Mouse (Mus musculus): ENCODE results near the gene Phlpp1. TPM values are rescaled to one million over a fixed set of nuclear protein-coding genes. Genes with fewer than 3 reads are reported as not detected.

Gene Phlpp1
- total and polyA plus RNA-seq, 2 experiments from 2014 or later: 3.9 to 15.2 TPM

DNA sequence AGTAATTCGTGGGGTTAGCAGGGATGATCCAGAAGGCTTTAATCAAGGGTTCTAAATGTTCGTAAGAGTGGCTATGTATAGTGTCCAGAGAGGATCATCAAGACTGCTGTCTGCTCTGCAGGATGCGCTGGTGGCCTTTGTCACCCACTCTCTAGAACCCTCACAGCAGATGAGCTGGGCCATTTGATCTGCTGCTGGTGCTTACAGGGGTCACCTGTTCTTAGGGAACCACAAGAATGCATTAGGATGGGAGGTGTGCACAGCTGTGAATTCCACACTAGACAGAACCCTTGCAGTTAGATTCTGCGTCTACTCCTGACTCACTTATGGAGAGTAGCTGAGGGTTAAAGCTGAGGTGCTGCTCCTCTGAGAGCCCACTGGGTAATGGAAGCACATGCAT is 182.4 kb downstream of the Phlpp1 start:
- H3K4me2 ChIP-seq (ENCODE audit: low read depth, low read length): no peak overlapping the region
- no peaks in the 10 kb centered on the region for H3K9me3 ChIP-seq (replicated peaks; ENCODE audit: control insufficient read depth, low read length)
- H3K4me1 ChIP-seq (ENCODE audit: control insufficient read depth, insufficient read depth): no peaks in the 10 kb centered on the region
- H3K36me3 ChIP-seq (replicated peaks; ENCODE audit: control insufficient read depth, insufficient read depth, low read length): peaks cover 12% of the 10 kb centered on the region
- ATAC-seq (ENCODE audit: insufficient read depth, low read depth) (no peak), DNase-seq (ENCODE audit: low spot score) (no peak)
- 80% methylated on average over 4 of the region's 4 CpGs for WGBS
- H3K4me3 ChIP-seq (ENCODE audit: low read depth, low read length): no peak overlapping the region
- no peak overlapping the region for H3K9ac ChIP-seq (replicated peaks; ENCODE audit: low read depth, low read length)
- H3K27ac ChIP-seq (ENCODE audit: low read depth): no peak overlapping the region
- no peak for TF ChIP-seq EP300 (IDR thresholded peaks at IDR 0.05; ENCODE audit: low read depth)
- no peak for TF ChIP-seq CTCF (IDR thresholded peaks at IDR 0.05; ENCODE audit: low read depth)
- no peaks in the 10 kb centered on the region for H3K27me3 ChIP-seq (ENCODE audit: control insufficient read depth, insufficient read depth, low read length)

DNA sequence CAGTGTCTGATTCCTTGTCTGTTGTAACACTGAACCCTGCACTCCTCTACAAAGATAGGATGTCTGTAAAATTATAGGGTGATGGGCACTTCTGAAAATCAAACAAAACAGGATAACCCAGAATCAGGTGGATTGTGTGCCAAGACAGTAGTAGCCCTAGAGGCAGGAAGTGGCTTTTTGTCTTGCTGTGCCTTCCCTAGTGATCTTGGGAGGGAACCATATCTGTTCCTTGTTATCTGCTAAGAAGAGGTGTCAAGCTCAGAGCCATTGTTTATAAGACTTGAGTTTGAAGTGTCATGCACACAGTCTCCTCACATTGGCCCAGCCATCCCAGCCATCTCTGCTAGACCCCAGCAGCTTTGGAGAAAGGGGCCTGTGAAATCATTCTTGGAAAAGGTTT is 187.9 kb downstream of the Phlpp1 start:
- peaks cover 9% of the 10 kb centered on the region for H3K36me3 ChIP-seq (replicated peaks; ENCODE audit: control insufficient read depth, insufficient read depth, low read length)
- DNase-seq (ENCODE audit: low spot score): no peak
- no peak overlapping the region for H3K4me2 ChIP-seq (ENCODE audit: low read depth, low read length)
- H3K4me3 ChIP-seq (ENCODE audit: low read depth, low read length): no peak overlapping the region
- TF ChIP-seq CTCF (IDR thresholded peaks at IDR 0.05; ENCODE audit: low read depth) (no peak), EP300 (IDR thresholded peaks at IDR 0.05; ENCODE audit: low read depth) (no peak)
- no peak for ATAC-seq (ENCODE audit: insufficient read depth, low read depth)
- no peaks in the 10 kb centered on the region for H3K27me3 ChIP-seq (ENCODE audit: control insufficient read depth, insufficient read depth, low read length)
- no peaks in the 10 kb centered on the region for H3K4me1 ChIP-seq (ENCODE audit: control insufficient read depth, insufficient read depth)
- no peak overlapping the region for H3K27ac ChIP-seq (ENCODE audit: low read depth)
- no peak overlapping the region for H3K9ac ChIP-seq (replicated peaks; ENCODE audit: low read depth, low read length)
- no peaks in the 10 kb centered on the region for H3K9me3 ChIP-seq (replicated peaks; ENCODE audit: control insufficient read depth, low read length)

DNA sequence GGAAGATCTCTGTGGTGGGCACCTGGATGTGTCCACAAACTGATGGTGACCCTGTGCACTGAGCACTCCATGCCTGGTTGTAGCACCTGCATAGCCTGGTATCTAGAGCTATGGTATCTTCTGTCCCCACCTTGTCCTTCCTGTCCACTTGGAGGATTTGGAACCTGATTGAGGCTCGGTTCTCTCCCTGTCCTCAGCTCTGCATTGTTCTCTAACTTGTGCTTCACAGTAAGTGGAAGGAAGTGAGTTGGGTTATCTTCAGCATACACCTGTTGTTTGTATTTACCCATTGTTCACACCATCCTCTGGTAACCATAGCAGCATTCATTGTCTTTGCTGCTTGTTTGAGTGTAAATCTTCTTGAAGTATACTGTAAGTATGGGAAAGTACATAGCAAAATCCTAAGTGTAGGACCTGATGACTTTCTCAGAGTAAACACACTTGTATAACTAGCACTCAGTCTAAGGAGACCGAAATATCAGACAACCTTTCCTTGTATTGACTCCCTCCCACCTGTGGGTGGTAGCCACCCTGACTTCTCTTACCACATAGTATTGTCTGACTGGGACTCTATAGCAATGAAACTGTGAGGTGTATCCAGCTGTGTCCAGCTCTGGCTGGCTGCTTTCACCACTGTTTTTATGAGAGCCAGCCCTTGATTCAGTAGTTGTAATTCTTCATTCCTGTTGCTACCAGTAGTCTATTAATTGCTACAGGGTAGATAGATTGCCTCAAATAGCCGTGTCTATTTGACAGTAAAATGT is 191.5 kb downstream of the Phlpp1 start:
- ATAC-seq (ENCODE audit: insufficient read depth, low read depth): no peak
- no peak for DNase-seq (ENCODE audit: low spot score)
- Histone ChIP-seq H3K36me3 (replicated peaks; ENCODE audit: control insufficient read depth, insufficient read depth, low read length) (peaks cover 9% of the 10 kb centered on the region), H3K4me3 (ENCODE audit: low read depth, low read length) (no peak overlapping the region), H3K4me1 (ENCODE audit: control insufficient read depth, insufficient read depth) (no peaks in the 10 kb centered on the region), H3K9me3 (replicated peaks; ENCODE audit: control insufficient read depth, low read length) (no peaks in the 10 kb centered on the region), H3K27ac (ENCODE audit: low read depth) (no peak overlapping the region), H3K9ac (replicated peaks; ENCODE audit: low read depth, low read length) (no peak overlapping the region), H3K4me2 (ENCODE audit: low read depth, low read length) (no peak overlapping the region), H3K27me3 (ENCODE audit: control insufficient read depth, insufficient read depth, low read length) (no peaks in the 10 kb centered on the region)
- no peak for TF ChIP-seq CTCF (IDR thresholded peaks at IDR 0.05; ENCODE audit: low read depth)
- TF ChIP-seq EP300 (IDR thresholded peaks at IDR 0.05; ENCODE audit: low read depth): no peak
- WGBS: 82% methylated on average over 3 of the region's 3 CpGs

DNA sequence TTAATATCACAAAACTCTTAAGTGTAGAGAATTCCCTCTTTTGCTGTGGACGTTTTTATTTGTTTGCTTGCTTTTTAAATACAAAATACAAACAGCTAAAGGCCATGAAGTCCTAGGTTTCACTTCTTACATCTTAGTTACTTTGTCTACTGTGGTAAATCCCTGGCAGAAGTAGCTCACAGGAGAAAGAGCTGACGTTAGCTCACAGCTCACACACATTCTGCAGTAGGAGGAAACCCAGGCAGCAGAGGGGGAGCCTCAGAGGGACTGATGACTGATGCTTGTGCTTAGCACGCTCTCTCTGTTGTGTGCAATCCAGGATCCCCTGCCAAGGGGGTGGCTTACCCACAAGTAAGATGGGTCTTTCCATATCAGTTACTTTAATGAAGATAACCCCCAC is 197.8 kb downstream of the Phlpp1 start:
- ATAC-seq (ENCODE audit: insufficient read depth, low read depth): no peak
- no peaks in the 10 kb centered on the region for H3K9me3 ChIP-seq (replicated peaks; ENCODE audit: control insufficient read depth, low read length)
- peaks cover 18% of the 10 kb centered on the region for H3K36me3 ChIP-seq (replicated peaks; ENCODE audit: control insufficient read depth, insufficient read depth, low read length)
- WGBS: 73% methylated on average over 3 of the region's 3 CpGs
- H3K4me1 ChIP-seq (ENCODE audit: control insufficient read depth, insufficient read depth): no peaks in the 10 kb centered on the region
- TF ChIP-seq EP300 (IDR thresholded peaks at IDR 0.05; ENCODE audit: low read depth) (no peak), CTCF (IDR thresholded peaks at IDR 0.05; ENCODE audit: low read depth) (no peak)
- DNase-seq (ENCODE audit: low spot score): no peak
- H3K4me3 ChIP-seq (ENCODE audit: low read depth, low read length): no peak overlapping the region
- no peaks in the 10 kb centered on the region for H3K27me3 ChIP-seq (ENCODE audit: control insufficient read depth, insufficient read depth, low read length)
- no peak overlapping the region for H3K27ac ChIP-seq (ENCODE audit: low read depth)
- H3K9ac ChIP-seq (replicated peaks; ENCODE audit: low read depth, low read length): no peak overlapping the region
- H3K4me2 ChIP-seq (ENCODE audit: low read depth, low read length): no peak overlapping the region

DNA sequence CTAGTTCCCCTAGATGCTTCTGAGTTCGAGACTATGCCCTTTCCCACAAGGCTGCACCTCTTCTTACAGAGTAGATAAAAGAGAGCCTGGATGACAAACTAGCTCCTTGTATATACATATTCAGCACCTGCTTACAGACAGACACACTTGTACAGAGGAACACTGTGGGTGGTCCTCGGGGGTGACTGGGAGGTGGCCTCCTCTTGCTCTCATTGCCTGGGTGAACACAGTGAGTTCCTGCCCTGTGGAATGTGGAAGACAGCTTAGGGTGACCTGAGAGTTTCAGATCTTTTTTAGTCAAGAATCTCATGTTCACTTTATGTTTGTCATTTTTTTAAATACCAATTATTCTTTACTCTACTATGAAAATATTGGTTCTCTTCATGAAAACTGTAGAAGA is 200.9 kb downstream of the Phlpp1 start:
- no peak for TF ChIP-seq CTCF (IDR thresholded peaks at IDR 0.05; ENCODE audit: low read depth)
- no peak for ATAC-seq (ENCODE audit: insufficient read depth, low read depth)
- H3K27me3 ChIP-seq (ENCODE audit: control insufficient read depth, insufficient read depth, low read length): no peaks in the 10 kb centered on the region

DNA sequence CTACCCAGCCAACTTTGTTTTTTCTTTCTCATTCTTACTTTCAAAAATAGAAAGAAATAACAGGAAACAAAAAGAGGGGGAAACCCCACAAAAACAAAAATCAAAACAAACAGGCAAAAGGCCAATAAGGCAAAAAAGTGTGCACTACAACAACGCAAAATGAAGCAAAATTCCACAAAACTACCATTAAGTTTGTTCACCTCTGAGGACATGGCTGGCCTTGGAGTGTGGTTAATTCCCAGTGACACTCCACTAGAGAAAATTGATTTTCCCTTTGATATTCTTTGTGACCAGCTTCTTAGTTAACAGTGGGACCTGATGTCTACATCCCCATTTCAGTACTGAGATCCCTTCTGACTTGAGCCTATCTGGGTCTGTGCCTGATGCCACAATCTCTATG is 202.1 kb downstream of the Phlpp1 start:
- Histone ChIP-seq H3K9ac (replicated peaks; ENCODE audit: low read depth, low read length) (no peak overlapping the region), H3K27me3 (ENCODE audit: control insufficient read depth, insufficient read depth, low read length) (no peaks in the 10 kb centered on the region), H3K4me1 (ENCODE audit: control insufficient read depth, insufficient read depth) (no peaks in the 10 kb centered on the region), H3K27ac (ENCODE audit: low read depth) (no peak overlapping the region), H3K9me3 (replicated peaks; ENCODE audit: control insufficient read depth, low read length) (no peaks in the 10 kb centered on the region), H3K4me2 (ENCODE audit: low read depth, low read length) (no peak overlapping the region), H3K36me3 (replicated peaks; ENCODE audit: control insufficient read depth, insufficient read depth, low read length) (peaks cover 23% of the 10 kb centered on the region), H3K4me3 (ENCODE audit: low read depth, low read length) (no peak overlapping the region)
- ATAC-seq (ENCODE audit: insufficient read depth, low read depth) (no peak), DNase-seq (ENCODE audit: low spot score) (no peak)
- TF ChIP-seq EP300 (IDR thresholded peaks at IDR 0.05; ENCODE audit: low read depth) (no peak), CTCF (IDR thresholded peaks at IDR 0.05; ENCODE audit: low read depth) (no peak)
- 100% methylated on average over 1 of the region's 1 CpGs for WGBS

More for the DNA sequence above, 200.9 kb downstream of the Phlpp1 start:
- Histone ChIP-seq H3K36me3 (replicated peaks; ENCODE audit: control insufficient read depth, insufficient read depth, low read length) (peaks cover 23% of the 10 kb centered on the region), H3K9ac (replicated peaks; ENCODE audit: low read depth, low read length) (no peak overlapping the region), H3K9me3 (replicated peaks; ENCODE audit: control insufficient read depth, low read length) (no peaks in the 10 kb centered on the region), H3K27ac (ENCODE audit: low read depth) (no peak overlapping the region), H3K4me1 (ENCODE audit: control insufficient read depth, insufficient read depth) (no peaks in the 10 kb centered on the region), H3K4me3 (ENCODE audit: low read depth, low read length) (no peak overlapping the region), H3K4me2 (ENCODE audit: low read depth, low read length) (no peak overlapping the region)
- 90% methylated on average over 2 of the region's 2 CpGs for WGBS
- no peak for DNase-seq (ENCODE audit: low spot score)
